26 mouse cellular contexts compared by ENCODE assay signal in genomic region chr1:170791001-170791400, GRCm38 (mm10).
DNase-seq lines count a peak whose midpoint lies in the region; ATAC-seq and TF ChIP-seq lines count a peak whose summit lies in the region.
"Had no signal": no experiment of that assay in that cellular context is flagged by ENCODE, and none has a peak within 500 bp of the region (broad histone marks: within the 10 kb centered on the region; RNA-seq: fewer than 3 reads in every experiment).

No protein-coding gene starts in this region.

- 0 out of 2 replicates have a peak, but pooled peaks cover 5% of the 10 kb centered on the region for H3K4me1 ChIP-seq in lung, embryonic 15.5 days
- H3K4me1 ChIP-seq: embryonic facial prominence, embryonic 15.5 days; forebrain, embryonic 10.5 days; hindbrain, embryonic 12.5 days had no signal

- CTCF ChIA-PET in Patski (lab: Charles Lee), result interaction anchor here (1.2 kb wide), 2 partner anchors 15 to 58 kb away, joined by 3 read pairs; no protein-coding TSS in a partner anchor

- no peak for TF ChIP-seq POLR2A in myocyte (IDR thresholded peaks at IDR 0.05; ENCODE audit: insufficient read length, low read depth)

- no peak for DNase-seq in lung, postnatal 10 days
- DNase-seq in thymus, postnatal 14 days, result peak; percentile 35
- DNase-seq in thymus, adult 18-20 months, result no peak
- DNase-seq in Patski (ENCODE audit: low read depth, low spot score), result peak; percentile 39
- no peak for DNase-seq in kidney, postnatal 4 days
- no peak for DNase-seq in layer of hippocampus, postnatal 10 days (ENCODE audit: low spot score in 2 of 2)
- DNase-seq: adrenal gland, adult 2 months; adrenal gland, postnatal 25 days; cerebellum, adult 11-12 months; cerebellum, postnatal 10 days; embryo, embryonic 11 days; gastrocnemius, adult 2 months; gastrocnemius, postnatal 25 days; heart, postnatal 10 days; heart, postnatal 4 days had no signal

- no peak overlapping the region for H3K27ac ChIP-seq in lung, embryonic 15.5 days
- H3K27ac ChIP-seq: embryonic facial prominence, embryonic 15.5 days; forebrain, embryonic 10.5 days; gastrocnemius, adult 2 months; hindbrain, embryonic 12.5 days had no signal

- ATAC-seq in lung, embryonic 15.5 days (ENCODE audit: borderline replicate concordance, extremely low read depth, low FRiP score, low TSS enrichment), result peak; percentile 52; the same call in 1 of the 2 replicates
- peak; percentile 57 for ATAC-seq in Patski
- ATAC-seq: CD4-positive, CD25-positive, alpha-beta regulatory T cell, adult 4 months; forebrain, embryonic 14.5 days; hindbrain, embryonic 16.5 days; inflammation-experienced regulatory T-cells, adult 6 months had no signal

- H3K9me3 ChIP-seq in lung, embryonic 15.5 days, result no peaks in the 10 kb centered on the region
- H3K9me3 ChIP-seq: embryonic facial prominence, embryonic 15.5 days; forebrain, embryonic 10.5 days; G1E; hindbrain, embryonic 12.5 days had no signal

- no peak overlapping the region for H3K4me3 ChIP-seq in lung, embryonic 15.5 days
- no peak overlapping the region for H3K4me3 ChIP-seq in myocyte
- H3K4me3 ChIP-seq: embryonic facial prominence, embryonic 15.5 days; erythroblast, embryonic 14.5 days; forebrain, embryonic 10.5 days; gastrocnemius, adult 2 months; hindbrain, embryonic 12.5 days had no signal

- no peaks in the 10 kb centered on the region for H3K27me3 ChIP-seq in lung, embryonic 15.5 days
- H3K27me3 ChIP-seq in Patski (no peaks in the 10 kb centered on the region), myocyte (ENCODE audit: control insufficient read depth, insufficient read depth, insufficient read length) (no peaks in the 10 kb centered on the region)
- H3K27me3 ChIP-seq: embryonic facial prominence, embryonic 15.5 days; hindbrain, embryonic 12.5 days had no signal

- WGBS in lung, embryonic 15.5 days, result 37% methylated on average over 3 of the region's 3 CpGs

- in situ Hi-C loops in Patski (cut with MboI; ENCODE audit: low pct_unique_long_range_greater_than_20kb), result no loop called here

- no peaks in the 10 kb centered on the region for H3K79me2 ChIP-seq in myocyte (ENCODE audit: control insufficient read depth, insufficient read depth)

- no peak overlapping the region for H3K4me2 ChIP-seq in lung, embryonic 15.5 days
- H3K4me2 ChIP-seq in myocyte (ENCODE audit: low read depth), result no peak overlapping the region
- H3K4me2 ChIP-seq: embryonic facial prominence, embryonic 15.5 days; hindbrain, embryonic 12.5 days had no signal

- TF ChIP-seq CTCF in Patski (IDR thresholded peaks at IDR 0.05), result no peak

- H3K36me3 ChIP-seq in lung, embryonic 15.5 days, result peaks cover 8% of the 10 kb centered on the region; the same call in 1 of the 2 replicates
- H3K36me3 ChIP-seq in myocyte (ENCODE audit: control insufficient read depth, insufficient read depth), result peaks cover 46% of the 10 kb centered on the region

- H3ac ChIP-seq in myocyte (ENCODE audit: control insufficient read depth, insufficient read length), result no peak overlapping the region

- POLR2A ChIA-PET in Patski (lab: Charles Lee), result no interaction called here

- no peak overlapping the region for H3K9ac ChIP-seq in lung, embryonic 15.5 days
- H3K9ac ChIP-seq: embryonic facial prominence, embryonic 15.5 days; hindbrain, embryonic 12.5 days had no signal

TF ChIP-seq in myocyte, 11 proteins besides CTCF, POLR2A, EP300 and RAD21:
- TF ChIP-seq MYOG (IDR thresholded peaks at IDR 0.05; ENCODE audit: control insufficient read depth in 1 of 3, insufficient read depth in 1 of 3, insufficient read length in 2 of 3, low read depth in 2 of 3) (peak in 2 of 3 experiments; percentile 61 to 73), E2F4 (IDR thresholded peaks at IDR 0.05; ENCODE audit: insufficient read depth) (no peak), TCF12 (IDR thresholded peaks at IDR 0.05; ENCODE audit: insufficient read depth, poor library complexity, severe bottlenecking) (peak; percentile 64), MYOD1 (IDR thresholded peaks at IDR 0.05; ENCODE audit: control insufficient read depth in 1 of 3, insufficient read length in 2 of 3, low read depth in 2 of 3) (peak; percentile 51 to 87 (median 86)), USF1 (IDR thresholded peaks at IDR 0.05; ENCODE audit: low read depth) (peak; percentile 84)

Comparison
In these comparisons a context has a peak if more than half of its experiments do, and no peak if none do; other contexts are left out.
1. DNase-seq: peak in thymus, postnatal 14 days (single experiment) and Patski (single experiment); none in lung, postnatal 10 days (single experiment), thymus, adult 18-20 months (0 of 2), kidney, postnatal 4 days (0 of 2) and layer of hippocampus, postnatal 10 days (0 of 2).